Mouse (Mus musculus): ENCODE results near the gene Rep15.

DNA sequence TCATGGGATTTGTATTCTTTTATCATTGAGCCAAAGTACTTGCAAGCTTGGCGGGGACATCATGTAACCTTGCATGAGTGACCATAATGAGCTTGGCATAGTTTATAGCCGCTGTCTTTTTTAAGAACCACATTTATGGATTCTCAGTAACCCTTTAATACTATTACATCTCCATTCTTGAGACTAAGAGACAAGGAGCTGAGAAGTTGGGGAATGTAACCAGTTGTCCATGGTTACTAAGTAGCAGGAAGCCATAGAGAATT lies 9.3 kb upstream of the Rep15 start:
- TF ChIP-seq CTCF (IDR thresholded peaks at IDR 0.05; ENCODE audit: control insufficient read depth, insufficient read depth, low read length), result no peak
- TF ChIP-seq POLR2A (IDR thresholded peaks at IDR 0.05; ENCODE audit: borderline replicate concordance, control insufficient read depth, low read depth, low read length), result no peak

Measured in bone marrow, adult 2 months (tissue).